Mouse (Mus musculus): ENCODE measurements around the gene D630039A03Rik.

- TF ChIP-seq CTCF (IDR thresholded peaks at IDR 0.05; ENCODE audit: low read depth, low read length) (no peak), POLR2A (IDR thresholded peaks at IDR 0.05; ENCODE audit: borderline replicate concordance, low read depth, low read length) (no peak)
Observed at GRCm38 (mm10) chr4:57934181-57934580, 18.1 kb upstream of the D630039A03Rik start.
